ENCODE assay signal across 22 mouse cellular contexts in the genomic region with DNA sequence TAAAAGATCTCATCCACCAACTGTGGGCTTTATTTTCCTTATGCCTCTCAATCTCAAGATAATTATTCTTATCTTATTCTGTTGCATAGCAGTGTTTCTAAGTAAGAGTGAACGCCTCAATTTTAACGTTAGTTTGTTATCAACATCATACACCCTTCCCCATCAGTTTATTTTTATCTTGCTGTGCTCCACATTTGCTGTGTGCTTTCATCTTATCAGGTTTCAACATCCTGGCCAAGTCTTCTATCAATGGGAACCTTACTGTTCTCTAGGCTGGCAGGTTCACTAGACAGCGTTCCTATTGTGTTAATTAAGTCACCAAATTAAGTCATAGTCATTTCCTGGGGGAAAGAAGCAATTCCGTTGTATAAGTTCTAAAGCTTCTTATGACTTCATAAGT.
DNase-seq lines count a peak whose midpoint lies in the region; ATAC-seq and TF ChIP-seq lines count a peak whose summit lies in the region.
"Had no signal": no experiment of that assay in that cellular context is flagged by ENCODE, and none has a peak within 500 bp of the region (broad histone marks: within the 10 kb centered on the region; RNA-seq: fewer than 3 reads in every experiment).

No protein-coding gene starts in this region.

- H3K9me3 ChIP-seq in MEL (replicated peaks; ENCODE audit: insufficient read depth, low read length): no peaks in the 10 kb centered on the region
- no peaks in the 10 kb centered on the region for H3K9me3 ChIP-seq in liver, embryonic 14.5 days (ENCODE audit: control insufficient read depth, low read length)
- H3K9me3 ChIP-seq: embryonic facial prominence, embryonic 10.5 days; forebrain, embryonic 13.5 days; heart, embryonic 10.5 days; hindbrain, embryonic 13.5 days had no signal

- WGBS in liver, embryonic 14.5 days (ENCODE audit: insufficient replicate concordance): 19% methylated on average over 4 of the region's 4 CpGs

- no peaks in the 10 kb centered on the region for H3K27me3 ChIP-seq in MEL (ENCODE audit: control insufficient read depth in 1 of 2, insufficient read depth in 2 of 2, low read length in 2 of 2)
- no peaks in the 10 kb centered on the region for H3K27me3 ChIP-seq in liver, embryonic 14.5 days (ENCODE audit: control insufficient read depth, insufficient read depth, low read length)
- H3K27me3 ChIP-seq: forebrain, embryonic 13.5 days; hindbrain, embryonic 13.5 days had no signal

- H3K79me2 ChIP-seq in MEL (ENCODE audit: control insufficient read depth, insufficient read depth, low read length, poor library complexity): no peaks in the 10 kb centered on the region

- H3K27ac ChIP-seq in MEL (ENCODE audit: control insufficient read depth, low read depth, low read length): no peak overlapping the region
- H3K27ac ChIP-seq in liver, embryonic 14.5 days: no peak overlapping the region
- H3K27ac ChIP-seq: embryonic facial prominence, embryonic 10.5 days; forebrain, embryonic 13.5 days; gastrocnemius, adult 2 months; heart, embryonic 10.5 days; hindbrain, embryonic 13.5 days; hindbrain, postnatal 0 days had no signal

- TF ChIP-seq RAD21 in MEL (IDR thresholded peaks at IDR 0.05; ENCODE audit: low read depth, low read length): no peak

- H3K36me3 ChIP-seq in MEL (ENCODE audit: control insufficient read depth in 1 of 2, insufficient read depth in 2 of 2, low read length in 2 of 2): peaks cover 0 to 8% of the 10 kb centered on the region in 2 experiments; a peak in 2 of 4 replicates
- no peaks in the 10 kb centered on the region for H3K36me3 ChIP-seq in liver, embryonic 14.5 days (replicated peaks; ENCODE audit: control insufficient read depth, insufficient read depth, low read depth)
- H3K36me3 ChIP-seq: embryonic facial prominence, embryonic 10.5 days; heart, embryonic 10.5 days; hindbrain, embryonic 13.5 days had no signal

- DNase-seq in lung, postnatal 25 days (ENCODE audit: low spot score): peak; percentile 24
- no peak for DNase-seq in lung, postnatal 14 days
- peak; percentile 44 for DNase-seq in MEL (ENCODE audit: low read depth, low spot score)
- DNase-seq in liver, embryonic 14.5 days (ENCODE audit: low read depth in 3 of 3, low spot score in 3 of 3): no peak
- no peak for DNase-seq in layer of hippocampus, adult 9-10 months (ENCODE audit: low spot score)
- no peak for DNase-seq in thymus, adult 18-20 months
- DNase-seq: adrenal gland, adult 2 months; adrenal gland, postnatal 25 days; cerebellum, adult 18-20 months; cerebellum, adult 9-11 months; cerebellum, postnatal 36 days; gastrocnemius, adult 2 months; gastrocnemius, postnatal 36 days; heart, adult 18-20 months; heart, postnatal 10 days; heart, postnatal 4 days had no signal

- peaks cover 0 to 12% of the 10 kb centered on the region in 2 experiments; a peak in 1 of 4 replicates for H3K4me1 ChIP-seq in MEL (ENCODE audit: control insufficient read depth in 1 of 2, insufficient read depth in 2 of 2, low read length in 2 of 2)
- H3K4me1 ChIP-seq in liver, embryonic 14.5 days (replicated peaks; ENCODE audit: control insufficient read depth in 2 of 2, insufficient read depth in 2 of 2, low read length in 1 of 2): no peaks in the 10 kb centered on the region
- H3K4me1 ChIP-seq: embryonic facial prominence, embryonic 10.5 days; forebrain, embryonic 13.5 days; heart, embryonic 10.5 days; hindbrain, embryonic 13.5 days had no signal

- 0 out of 2 replicates have a peak, but pooled peaks have one; percentile 18 for ATAC-seq in liver, embryonic 14.5 days (ENCODE audit: insufficient read depth)
- ATAC-seq in granulocyte monocyte progenitor cell, adult 5-6 weeks (replicated peaks; ENCODE audit: poor library complexity, severe bottlenecking): no peak
- ATAC-seq: forebrain, embryonic 13.5 days; hindbrain, postnatal 0 days had no signal

- TF ChIP-seq POLR2A in MEL (IDR thresholded peaks at IDR 0.05; ENCODE audit: control insufficient read depth in 1 of 2, insufficient read depth in 1 of 2, low read depth in 1 of 2, low read length in 2 of 2, poor library complexity in 1 of 2): no peak

- no peak for TF ChIP-seq CTCF in MEL (IDR thresholded peaks at IDR 0.05 in 2 of 3, conservative IDR thresholded peaks at IDR 0.05 in 1 of 3; ENCODE audit: control insufficient read depth in 1 of 3, insufficient read depth in 1 of 3, low read depth in 2 of 3, low read length in 3 of 3, poor library complexity in 1 of 3, severe bottlenecking in 1 of 3)
- TF ChIP-seq CTCF in liver, embryonic 14.5 days (IDR thresholded peaks at IDR 0.05; ENCODE audit: low read depth): no peak

- peak; percentile 81 to 92 for TF ChIP-seq EP300 in MEL (IDR thresholded peaks at IDR 0.05; ENCODE audit: low read depth in 1 of 2, low read length in 2 of 2)
- 0 out of 2 replicates have a peak, but pooled peaks have one; percentile 21 for TF ChIP-seq EP300 in liver, embryonic 14.5 days (IDR thresholded peaks at IDR 0.05; ENCODE audit: low read depth)

- H3K9ac ChIP-seq in MEL (ENCODE audit: control insufficient read depth, low read depth, low read length, poor library complexity, severe bottlenecking): no peak overlapping the region
- H3K9ac ChIP-seq in liver, embryonic 14.5 days (replicated peaks): no peak overlapping the region
- H3K9ac ChIP-seq: forebrain, embryonic 13.5 days; hindbrain, embryonic 13.5 days had no signal

- no peak overlapping the region for H3K4me2 ChIP-seq in liver, embryonic 14.5 days (ENCODE audit: low read depth)
- H3K4me2 ChIP-seq: forebrain, embryonic 13.5 days; hindbrain, embryonic 13.5 days had no signal

- H3K4me3 ChIP-seq in MEL (ENCODE audit: control insufficient read depth in 1 of 2, insufficient read depth in 1 of 2, low read depth in 2 of 2, low read length in 2 of 2): no peak overlapping the region
- no peak overlapping the region for H3K4me3 ChIP-seq in liver, embryonic 14.5 days (ENCODE audit: insufficient read depth in 1 of 2, low read depth in 2 of 2, low read length in 2 of 2)
- H3K4me3 ChIP-seq: embryonic facial prominence, embryonic 10.5 days; forebrain, embryonic 13.5 days; gastrocnemius, adult 2 months; heart, embryonic 10.5 days; hindbrain, embryonic 13.5 days had no signal

TF ChIP-seq in MEL, 35 proteins besides CTCF, POLR2A, EP300 and RAD21:
- no peak for TF ChIP-seq NRF1 (IDR thresholded peaks at IDR 0.05; ENCODE audit: insufficient read depth, low read depth, low read length, poor library complexity, severe bottlenecking)
- no peak for TF ChIP-seq TBP (IDR thresholded peaks at IDR 0.05; ENCODE audit: low read depth, low read length)
- TF ChIP-seq MAX (IDR thresholded peaks at IDR 0.05; ENCODE audit: low read length): no peak
- peak; percentile 87 for TF ChIP-seq GATA1 (IDR thresholded peaks at IDR 0.05; ENCODE audit: low read depth, low read length)
- peak; percentile 96 for TF ChIP-seq TCF12 (IDR thresholded peaks at IDR 0.05; ENCODE audit: low read depth, low read length)
- no peak for TF ChIP-seq TAL1 (IDR thresholded peaks at IDR 0.05; ENCODE audit: low read length)
- no peak for TF ChIP-seq ZC3H11A (IDR thresholded peaks at IDR 0.05; ENCODE audit: low read depth, low read length)
- no peak for TF ChIP-seq SMC3 (IDR thresholded peaks at IDR 0.05; ENCODE audit: low read depth, low read length)
- TF ChIP-seq USF1 (IDR thresholded peaks at IDR 0.05; ENCODE audit: low read depth, low read length): no peak
- no peak for TF ChIP-seq ELF1 (IDR thresholded peaks at IDR 0.05; ENCODE audit: low read depth, low read length)
- TF ChIP-seq POLR2AphosphoS5 (IDR thresholded peaks at IDR 0.05; ENCODE audit: borderline replicate concordance, low read depth, low read length): no peak
- no peak for TF ChIP-seq SIN3A (IDR thresholded peaks at IDR 0.05; ENCODE audit: low read length)
- no peak for TF ChIP-seq ZKSCAN1 (IDR thresholded peaks at IDR 0.05; ENCODE audit: low read depth, low read length)
- TF ChIP-seq CHD1 (IDR thresholded peaks at IDR 0.05; ENCODE audit: low read depth, low read length): no peak
- 0 out of 2 replicates have a peak, but pooled peaks have one; percentile 51 for TF ChIP-seq MYB (IDR thresholded peaks at IDR 0.05; ENCODE audit: low read depth, low read length)
- peak; percentile 86; the same call in 1 of the 2 replicates for TF ChIP-seq MEF2A (IDR thresholded peaks at IDR 0.05; ENCODE audit: extremely low read depth, insufficient replicate concordance, low read depth, low read length, poor library complexity, severe bottlenecking)
- no peak for TF ChIP-seq MAFK (IDR thresholded peaks at IDR 0.05; ENCODE audit: borderline replicate concordance, low read depth, low read length)
- no peak for TF ChIP-seq E2F4 (IDR thresholded peaks at IDR 0.05; ENCODE audit: borderline replicate concordance, low read depth, low read length)
- TF ChIP-seq MXI1 (IDR thresholded peaks at IDR 0.05; ENCODE audit: low read depth, low read length): no peak
- peak; percentile 68; the same call in 1 of the 2 replicates for TF ChIP-seq ZMIZ1 (IDR thresholded peaks at IDR 0.05; ENCODE audit: low read depth, low read length)
- TF ChIP-seq CHD2 (IDR thresholded peaks at IDR 0.05; ENCODE audit: low read length): no peak
- no peak for TF ChIP-seq JUND (IDR thresholded peaks at IDR 0.05; ENCODE audit: low read depth, low read length)
- no peak for TF ChIP-seq MYC (IDR thresholded peaks at IDR 0.05; ENCODE audit: low read depth, low read length)
- TF ChIP-seq BHLHE40 (IDR thresholded peaks at IDR 0.05; ENCODE audit: borderline replicate concordance, low read depth, low read length): no peak
- TF ChIP-seq ZNF384 (IDR thresholded peaks at IDR 0.05; ENCODE audit: low read depth, low read length): no peak
- TF ChIP-seq NELFE (IDR thresholded peaks at IDR 0.05; ENCODE audit: low read depth, low read length): no peak
- no peak; the same call in 1 of the 2 replicates for TF ChIP-seq RCOR1 (IDR thresholded peaks at IDR 0.05; ENCODE audit: low read depth, low read length)
- no peak for TF ChIP-seq MAZ (IDR thresholded peaks at IDR 0.05; ENCODE audit: low read depth, low read length)
- no peak for TF ChIP-seq POLR2AphosphoS2 (IDR thresholded peaks at IDR 0.05; ENCODE audit: low read length)
- no peak for TF ChIP-seq HCFC1 (IDR thresholded peaks at IDR 0.05; ENCODE audit: low read depth, low read length)
- TF ChIP-seq USF2 (IDR thresholded peaks at IDR 0.05; ENCODE audit: borderline replicate concordance in 1 of 2, insufficient read depth in 1 of 2, low read depth in 1 of 2, low read length in 2 of 2): no peak
- no peak for TF ChIP-seq UBTF (IDR thresholded peaks at IDR 0.05; ENCODE audit: borderline replicate concordance, insufficient read depth, low read depth, low read length)
- TF ChIP-seq ETS1 (IDR thresholded peaks at IDR 0.05; ENCODE audit: low read depth, low read length): peak; percentile 85

Comparison
In these comparisons a context has a peak if more than half of its experiments do, and no peak if none do; other contexts are left out.
1. DNase-seq: peak in lung, postnatal 25 days (single experiment) and MEL (single experiment); none in lung, postnatal 14 days (single experiment), liver, embryonic 14.5 days (0 of 3), layer of hippocampus, adult 9-10 months (single experiment) and thymus, adult 18-20 months (0 of 2).